Mouse (Mus musculus) liver, embryonic 15.5 days (tissue): ENCODE results near the gene Gm49394. TPM values are rescaled to one million over a fixed set of nuclear protein-coding genes. Genes with fewer than 3 reads are reported as not detected.

ENCODE experiments used
- ATAC-seq: fragments of 200-750 bp; cut with Nextera tagmentation; 2 replicates; pipeline ENCODE4 v1.8.0; 2017; ENCODE audit warnings: moderate number of reproducible peaks, mild to moderate bottlenecking, moderate library complexity; ENCODE audit not compliant: insufficient read depth
- H3K27ac ChIP-seq: fragments of 300-500 bp; sonication (generic); replicated peaks from 2 replicates; pipeline ENCODE4 v1.5.1; 2015; ENCODE audit warnings: mild to moderate bottlenecking, inconsistent platforms
- H3K27me3 ChIP-seq: fragments of 300-500 bp; sonication (generic); 2 replicates; pipeline ENCODE4 v1.6.1; 2015; ENCODE audit warnings: mild to moderate bottlenecking, inconsistent platforms
- H3K36me3 ChIP-seq: fragments of 300-500 bp; sonication (generic); replicated peaks from 2 replicates; pipeline ENCODE4 v1.6.1; 2015; ENCODE audit warnings: moderate library complexity, mild to moderate bottlenecking, inconsistent platforms
- H3K4me1 ChIP-seq: fragments of 300-500 bp; sonication (generic); replicated peaks from 2 replicates; pipeline ENCODE4 v1.6.1; 2015; ENCODE audit warnings: inconsistent platforms
- H3K4me2 ChIP-seq: fragments of 300-500 bp; sonication (generic); 2 replicates; pipeline ENCODE4 v1.6.1; 2015; ENCODE audit warnings: moderate library complexity, mild to moderate bottlenecking, inconsistent platforms
- H3K4me3 ChIP-seq: fragments of 300-500 bp; sonication (generic); replicated peaks from 2 replicates; pipeline ENCODE4 v1.5.1; 2015; ENCODE audit warnings: mild to moderate bottlenecking, inconsistent platforms
- H3K9ac ChIP-seq: fragments of 300-500 bp; sonication (generic); 2 replicates; pipeline ENCODE4 v1.6.1; 2015; ENCODE audit warnings: moderate library complexity, mild to moderate bottlenecking, inconsistent platforms
- H3K9me3 ChIP-seq: fragments of 300-500 bp; sonication (generic); replicated peaks from 2 replicates; pipeline ENCODE4 v1.6.1; 2016; ENCODE audit warnings: inconsistent platforms
- WGBS: fragments of 180-500 bp; shearing (Covaris S2); methylation state at CpG from one replicate; pipeline ENCODE4 v1.1.7; 2015; ENCODE audit warnings: mixed read lengths; ENCODE audit not compliant: insufficient replicate concordance; 5-methylcytosine and 5-hydroxymethylcytosine counted together
- polyA plus RNA-seq: library from polyadenylated mRNA; unstranded; fragments of >200 nt; fragmentation: Nextera tagmentation; extraction: Ambion mirVana; gene quantifications from 2 replicates; pipeline ENCODE4 v1.2.1, GENCODE M21; 2015

Gm49394 gene
- polyA plus RNA-seq, 1 experiment from 2014 or later = not detected

GRCm38 (mm10) chr7:142666659-142667058, 3.1 kb downstream of the Gm49394 start, which contains the start of gene Igf2:
Igf2 (minus strand) TSS chr7:142666816.
- Histone ChIP-seq H3K4me3 (no peak within 1 kb of the TSS), H3K9ac (no peak within 1 kb of the TSS), H3K27me3 (peaks cover 55% of the 10 kb centered on the region), H3K4me1 (peaks cover 5% of the 10 kb centered on the region; the same call in 1 of the 2 replicates), H3K36me3 (no peaks in the 10 kb centered on the region), H3K9me3 (peaks cover 11% of the 10 kb centered on the region), H3K4me2 (no peak within 1 kb of the TSS), H3K27ac (no peak within 1 kb of the TSS)
- WGBS = 46% methylated on average over 2 of the region's 2 CpGs
- ATAC-seq = no peak

- H3K4me3 ChIP-seq = no peak overlapping the region
- WGBS = 56% methylated on average over 4 of the region's 4 CpGs
- H3K27me3 ChIP-seq = peaks cover 61% of the 10 kb centered on the region
- ATAC-seq = no peak
- peaks cover 5% of the 10 kb centered on the region; the same call in 1 of the 2 replicates for H3K4me1 ChIP-seq
- no peak overlapping the region for H3K9ac ChIP-seq
- no peaks in the 10 kb centered on the region for H3K36me3 ChIP-seq
- H3K27ac ChIP-seq = no peak overlapping the region
- peaks cover 9% of the 10 kb centered on the region for H3K9me3 ChIP-seq
- H3K4me2 ChIP-seq = no peak overlapping the region
Observed at GRCm38 (mm10) chr7:142666109-142666508, 3.6 kb downstream of the Gm49394 start.

GRCm38 (mm10) chr7:142665364-142665763, 4.4 kb downstream of the Gm49394 start:
- peaks cover 68% of the 10 kb centered on the region for H3K27me3 ChIP-seq
- H3K9me3 ChIP-seq = peaks cover 6% of the 10 kb centered on the region
- H3K4me3 ChIP-seq = no peak overlapping the region
- no peak overlapping the region for H3K27ac ChIP-seq
- ATAC-seq = no peak
- H3K9ac ChIP-seq = no peak overlapping the region
- no peak overlapping the region for H3K4me2 ChIP-seq
- 33% methylated on average over 5 of the region's 5 CpGs for WGBS
- peaks cover 9% of the 10 kb centered on the region; the same call in 1 of the 2 replicates for H3K4me1 ChIP-seq
- no peaks in the 10 kb centered on the region for H3K36me3 ChIP-seq

GRCm38 (mm10) chr7:142664465-142665029, 5.2 kb downstream of the Gm49394 start:
- ATAC-seq = peak; percentile 64
- H3K27ac ChIP-seq = peak overlapping the region; percentile 57
- H3K4me2 ChIP-seq = peak overlapping the region; percentile 40
- H3K9ac ChIP-seq = no peak overlapping the region
- peaks cover 76% of the 10 kb centered on the region for H3K27me3 ChIP-seq
- H3K36me3 ChIP-seq = no peaks in the 10 kb centered on the region
- peak overlapping the region; percentile 25; the same call in 1 of the 2 replicates for H3K4me3 ChIP-seq
- H3K9me3 ChIP-seq = no peaks in the 10 kb centered on the region
- peaks cover 9% of the 10 kb centered on the region; the same call in 1 of the 2 replicates for H3K4me1 ChIP-seq
- 4% methylated on average over 9 of the region's 9 CpGs for WGBS

GRCm38 (mm10) chr7:142663931-142664421, 5.8 kb downstream of the Gm49394 start:
- ATAC-seq = peak; percentile 20; the same call in 1 of the 2 replicates
- Histone ChIP-seq H3K4me2 (peak overlapping the region; percentile 40), H3K27ac (peak overlapping the region; percentile 57), H3K27me3 (peaks cover 82% of the 10 kb centered on the region), H3K9me3 (no peaks in the 10 kb centered on the region), H3K4me3 (peak overlapping the region; percentile 25), H3K4me1 (peaks cover 9% of the 10 kb centered on the region; the same call in 1 of the 2 replicates), H3K9ac (no peak overlapping the region), H3K36me3 (no peaks in the 10 kb centered on the region)
- 1% methylated on average over 53 of the region's 53 CpGs for WGBS

- H3K36me3 ChIP-seq = no peaks in the 10 kb centered on the region
- no peak overlapping the region; the same call in 1 of the 2 replicates for H3K27ac ChIP-seq
- peaks cover 9% of the 10 kb centered on the region; the same call in 1 of the 2 replicates for H3K4me1 ChIP-seq
- 9% methylated on average over 5 of the region's 5 CpGs for WGBS
- no peak overlapping the region for H3K9ac ChIP-seq
- ATAC-seq = no peak
- no peak overlapping the region for H3K4me3 ChIP-seq
- no peaks in the 10 kb centered on the region for H3K9me3 ChIP-seq
- 0 out of 2 replicates have a peak overlapping the region, but pooled peaks have one; percentile 5 for H3K4me2 ChIP-seq
- peaks cover 90% of the 10 kb centered on the region for H3K27me3 ChIP-seq
Observed at GRCm38 (mm10) chr7:142663151-142663550, 6.6 kb downstream of the Gm49394 start.

- Histone ChIP-seq H3K9ac (no peak overlapping the region), H3K4me3 (peak overlapping the region; percentile 48; the same call in 1 of the 2 replicates), H3K9me3 (no peaks in the 10 kb centered on the region), H3K27me3 (peaks cover 100% of the 10 kb centered on the region), H3K27ac (0 out of 2 replicates have a peak overlapping the region, but pooled peaks have one; percentile 74), H3K4me1 (peaks cover 9% of the 10 kb centered on the region; the same call in 1 of the 2 replicates), H3K36me3 (no peaks in the 10 kb centered on the region), H3K4me2 (no peak overlapping the region; the same call in 1 of the 2 replicates)
- no peak for ATAC-seq
Observed at GRCm38 (mm10) chr7:142661811-142662210, 7.9 kb downstream of the Gm49394 start.

- WGBS = 2% methylated on average over 25 of the region's 25 CpGs
- Histone ChIP-seq H3K9ac (no peak overlapping the region), H3K27ac (peak overlapping the region; percentile 74), H3K36me3 (no peaks in the 10 kb centered on the region), H3K4me3 (peak overlapping the region; percentile 48), H3K4me2 (peak overlapping the region; percentile 46), H3K27me3 (peaks cover 100% of the 10 kb centered on the region), H3K4me1 (peaks cover 9% of the 10 kb centered on the region; the same call in 1 of the 2 replicates), H3K9me3 (no peaks in the 10 kb centered on the region)
- ATAC-seq = no peak
Observed at GRCm38 (mm10) chr7:142661046-142661445, 8.7 kb downstream of the Gm49394 start.

- Histone ChIP-seq H3K36me3 (no peaks in the 10 kb centered on the region), H3K27ac (peak overlapping the region; percentile 74), H3K27me3 (peaks cover 100% of the 10 kb centered on the region), H3K4me2 (peak overlapping the region; percentile 46), H3K4me1 (peaks cover 9% of the 10 kb centered on the region; the same call in 1 of the 2 replicates), H3K9ac (peak overlapping the region; percentile 27; the same call in 1 of the 2 replicates), H3K4me3 (peak overlapping the region; percentile 48), H3K9me3 (no peaks in the 10 kb centered on the region)
- ATAC-seq = no peak
- under 1% methylated on average over 29 of the region's 29 CpGs for WGBS
Observed at GRCm38 (mm10) chr7:142660651-142660945, 9.1 kb downstream of the Gm49394 start.

- under 1% methylated on average over 41 of the region's 43 CpGs for WGBS
- ATAC-seq = no peak
- peak overlapping the region; percentile 46 for H3K4me2 ChIP-seq
- no peaks in the 10 kb centered on the region for H3K9me3 ChIP-seq
- H3K27ac ChIP-seq = peak overlapping the region; percentile 74
- peaks cover 9% of the 10 kb centered on the region; the same call in 1 of the 2 replicates for H3K4me1 ChIP-seq
- H3K27me3 ChIP-seq = peaks cover 100% of the 10 kb centered on the region
- H3K36me3 ChIP-seq = no peaks in the 10 kb centered on the region
- peak overlapping the region; percentile 27; the same call in 1 of the 2 replicates for H3K9ac ChIP-seq
- peak overlapping the region; percentile 48 for H3K4me3 ChIP-seq
Observed at GRCm38 (mm10) chr7:142659767-142660650, 9.7 kb downstream of the Gm49394 start.
